Mouse (Mus musculus) heart, postnatal 36 days (tissue): Measurements from ENCODE around the gene Prkg1. TPM values are rescaled to one million over a fixed set of nuclear protein-coding genes. Genes with fewer than 3 reads are reported as not detected.
A peak's percentile ranks its signal among the peaks of the same experiment; 100 is the strongest.

Experiments used
- DNase-seq, 2 experiments: peaks; one replicate each; pipeline ENCODE4 v3.0.0; 2021 to 2022
- intact Hi-C: fragments of 180-260 bp; cut with DNase I; formaldehyde crosslinking; loops from one replicate; pipeline ENCODE4 v1.15.1; 2025
- total RNA-seq, 2 experiments: library from RNA; stranded (reverse); gene quantifications; 2 replicates each; pipeline ENCODE4 v1.2.3; 2021

Prkg1 gene
- total RNA-seq, 2 experiments from 2014 or later = 12.7 to 13.4 TPM

GRCm38 (mm10) chr19:31082662-31083429 lies 682.0 kb downstream of the Prkg1 start, which contains the start of gene Cstf2t:
TSS of gene Cstf2t (plus strand) at chr19:31082837.
- DNase-seq = peak; percentile 98 to 99
- intact Hi-C loops = loop anchor here (10.0 kb wide), 2 partner anchors 238 to 672 kb away; no protein-coding TSS in a partner anchor

DNA sequence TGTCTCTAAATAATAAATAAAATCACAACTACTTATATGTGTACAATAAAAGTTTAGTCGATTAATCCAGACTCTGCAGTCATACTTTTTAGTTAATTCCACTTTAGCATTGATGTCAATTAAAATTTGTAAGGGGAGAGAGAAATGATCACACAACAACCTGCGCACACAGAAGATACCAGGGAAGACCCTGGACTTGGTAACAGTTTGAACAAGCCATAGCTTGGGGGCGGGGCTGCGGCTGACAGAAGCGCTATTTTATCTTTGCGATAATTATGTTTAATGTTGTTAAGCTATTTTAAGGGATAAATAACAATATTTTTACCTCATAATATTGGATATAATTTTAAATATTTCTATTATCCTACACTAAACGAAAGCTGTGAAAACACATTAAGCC lies 682.6 kb downstream of the Prkg1 start:
- DNase-seq = no peak
- intact Hi-C loops = loop anchor here (10.0 kb wide), 2 partner anchors 237 to 673 kb away; no protein-coding TSS in a partner anchor

DNA sequence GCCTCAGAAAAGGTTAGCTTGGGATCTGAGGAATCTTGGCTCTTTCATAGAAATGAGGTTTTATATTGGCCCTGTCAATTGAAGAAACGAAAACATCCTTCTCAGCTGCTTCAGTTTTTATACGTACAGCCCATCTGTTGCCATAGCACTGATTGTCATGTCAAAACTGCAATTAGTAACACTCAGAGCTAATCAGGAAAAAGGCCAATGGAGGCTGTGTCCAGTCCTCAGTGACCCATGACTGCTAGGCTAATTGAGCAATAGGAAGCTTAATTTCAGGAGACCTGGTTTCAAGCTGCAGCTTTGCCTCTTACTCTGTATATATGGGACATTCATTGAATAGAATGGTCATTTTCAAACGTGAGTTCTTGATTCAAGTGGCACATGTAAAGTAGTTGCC lies 686.6 kb downstream of the Prkg1 start:
- no peak for DNase-seq
- intact Hi-C loops = no loop called here

DNA sequence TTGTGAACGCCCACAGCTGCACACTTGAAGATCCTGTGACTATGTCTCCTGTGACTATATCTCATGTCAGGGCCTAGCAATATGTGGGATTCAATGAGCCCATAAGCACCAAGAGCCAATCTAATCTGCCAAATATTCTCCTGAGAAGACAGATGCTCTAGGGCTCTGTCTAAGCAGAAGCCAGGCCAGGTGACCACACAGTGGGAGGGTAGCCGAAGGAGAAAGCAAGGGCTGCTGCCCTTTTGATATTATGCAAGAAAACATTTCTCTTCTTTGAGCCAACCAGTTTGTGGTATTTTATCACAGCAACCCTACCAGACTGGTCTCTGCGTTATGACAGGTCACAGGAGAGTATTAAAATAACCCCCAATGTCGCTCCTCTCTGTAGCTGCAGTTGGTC lies 688.7 kb downstream of the Prkg1 start:
- intact Hi-C loops = no loop called here

DNA sequence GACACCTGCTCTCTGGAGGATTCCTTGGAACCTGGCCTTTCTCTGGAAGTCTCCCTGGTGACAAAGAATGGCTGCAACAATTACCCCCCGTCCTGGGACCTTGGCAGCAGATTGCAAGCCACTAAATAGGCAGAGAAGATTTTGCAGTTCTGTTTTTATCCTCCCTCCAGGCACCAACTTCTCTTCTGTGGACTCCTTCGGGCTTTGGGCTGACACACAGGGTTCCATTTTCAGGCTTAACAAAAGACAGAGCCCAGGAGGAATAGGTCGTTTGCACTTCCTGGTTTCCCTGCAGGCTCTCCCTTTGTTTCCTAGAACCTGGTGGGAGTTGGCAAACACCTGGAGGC lies 690.1 kb downstream of the Prkg1 start:
- intact Hi-C loops = no loop called here
- peak; percentile 10 to 14 for DNase-seq

More for the DNA sequence above, 688.7 kb downstream of the Prkg1 start:
- no peak for DNase-seq

DNA sequence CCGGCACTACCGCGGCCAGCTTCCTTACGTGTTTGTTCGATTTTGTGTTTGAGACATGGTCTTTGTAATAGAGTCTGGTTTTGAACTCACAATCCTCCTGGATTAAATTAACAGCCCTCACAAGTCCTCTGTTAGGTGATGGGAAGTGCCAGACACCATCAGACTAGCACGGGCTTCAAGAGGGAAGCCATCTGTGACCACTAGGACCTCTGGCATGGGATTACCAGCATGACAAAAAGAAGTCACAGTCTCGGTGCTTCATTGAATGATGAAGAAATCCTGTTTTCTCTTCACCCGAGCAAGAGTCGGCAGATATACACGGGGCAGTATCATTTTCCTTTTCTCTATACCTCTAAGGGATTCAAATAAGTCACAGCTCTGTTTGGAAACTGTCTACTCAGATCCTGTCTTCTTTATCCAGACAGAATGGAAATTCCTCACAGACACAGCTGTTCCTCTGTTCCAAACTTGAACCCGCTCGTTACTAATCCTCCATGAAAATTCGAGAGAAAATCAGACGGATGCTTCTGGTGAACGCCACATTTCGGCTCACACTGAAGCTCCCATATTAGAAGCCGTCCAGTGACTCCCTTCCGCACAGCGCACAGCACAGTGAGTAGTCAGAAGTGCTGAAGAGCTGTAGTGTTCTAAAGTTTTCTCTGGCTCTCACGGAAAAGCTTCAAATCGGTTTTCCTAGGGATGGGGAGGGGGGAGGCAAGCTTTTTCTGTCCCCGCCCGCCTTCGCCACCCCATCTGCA lies 690.7 kb downstream of the Prkg1 start:
- intact Hi-C loops = no loop called here
- DNase-seq = peak in 1 of 2 experiments; percentile 11

GRCm38 (mm10) chr19:31065206-31065781 lies 699.5 kb downstream of the Prkg1 start:
- DNase-seq = peak; percentile 16 to 23
- intact Hi-C loops = no loop called here

- peak in 1 of 2 experiments; percentile 13 for DNase-seq
- intact Hi-C loops = no loop called here
Measured at GRCm38 (mm10) chr19:31064740-31065139, 700.1 kb downstream of the Prkg1 start.

GRCm38 (mm10) chr19:31046601-31047000 lies 718.2 kb downstream of the Prkg1 start:
- intact Hi-C loops = no loop called here
- DNase-seq = no peak

GRCm38 (mm10) chr19:31040948-31041847 lies 723.6 kb downstream of the Prkg1 start:
- intact Hi-C loops = no loop called here
- DNase-seq = no peak

- DNase-seq = no peak
- intact Hi-C loops = no loop called here
Measured at GRCm38 (mm10) chr19:31038951-31039350, 725.9 kb downstream of the Prkg1 start.

GRCm38 (mm10) chr19:31031596-31031995 lies 733.2 kb downstream of the Prkg1 start:
- intact Hi-C loops = no loop called here
- no peak for DNase-seq

- no peak for DNase-seq
Measured at GRCm38 (mm10) chr19:31026797-31027196, 738.0 kb downstream of the Prkg1 start.

DNA sequence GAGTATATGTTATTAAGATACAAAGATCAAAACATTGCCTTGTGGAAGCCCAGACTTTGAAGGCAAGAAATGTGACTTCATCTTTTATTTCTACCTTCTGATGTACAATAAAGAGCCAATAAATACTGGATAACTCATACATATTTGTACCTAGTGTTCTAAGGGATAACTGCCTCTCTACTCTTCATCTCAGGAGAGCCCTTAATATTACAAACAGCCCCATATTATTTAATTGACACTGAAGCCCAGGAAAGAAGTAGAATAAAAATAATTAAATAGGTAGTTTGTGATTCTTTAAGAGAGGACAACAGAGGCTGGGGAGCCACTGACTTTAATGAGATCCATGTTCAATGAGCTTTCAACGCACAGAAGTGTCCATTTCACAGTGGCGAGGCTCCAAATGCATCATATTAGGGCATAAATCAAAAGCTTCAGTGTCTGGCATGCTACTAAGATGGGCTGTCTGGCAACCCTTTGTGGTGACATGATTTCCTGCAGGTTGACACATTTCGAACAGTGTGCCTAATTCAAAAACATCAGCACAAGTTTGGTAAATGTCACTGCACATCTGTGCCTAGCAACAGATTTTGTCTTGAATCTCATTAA lies 753.2 kb downstream of the Prkg1 start:
- intact Hi-C loops = no loop called here
- no peak for DNase-seq

More at GRCm38 (mm10) chr19:31026797-31027196, 738.0 kb downstream of the Prkg1 start:
- intact Hi-C loops = no loop called here

DNA sequence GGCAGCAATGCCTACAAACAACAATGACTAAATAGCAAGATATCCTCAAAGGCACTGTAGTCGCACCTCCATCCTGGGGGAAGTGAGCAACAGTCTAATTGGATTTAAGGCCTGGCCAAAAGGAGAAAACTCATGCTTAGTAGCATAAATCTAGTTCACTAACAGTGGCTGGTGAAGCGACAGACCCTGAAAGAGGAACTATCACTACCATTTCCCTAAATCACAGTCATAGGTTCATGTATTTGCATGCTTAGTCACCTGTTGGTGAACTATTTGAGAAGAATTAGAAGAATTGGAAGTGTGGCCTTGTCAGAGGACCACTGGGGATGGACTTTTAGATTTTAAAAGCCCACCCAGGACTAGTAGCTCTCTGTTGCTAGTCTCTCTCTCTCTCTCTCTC lies 766.3 kb downstream of the Prkg1 start:
- DNase-seq = no peak
- intact Hi-C loops = no loop called here

- DNase-seq = no peak
- intact Hi-C loops = no loop called here
Measured at GRCm38 (mm10) chr19:30990390-30990789, 774.4 kb downstream of the Prkg1 start.

DNA sequence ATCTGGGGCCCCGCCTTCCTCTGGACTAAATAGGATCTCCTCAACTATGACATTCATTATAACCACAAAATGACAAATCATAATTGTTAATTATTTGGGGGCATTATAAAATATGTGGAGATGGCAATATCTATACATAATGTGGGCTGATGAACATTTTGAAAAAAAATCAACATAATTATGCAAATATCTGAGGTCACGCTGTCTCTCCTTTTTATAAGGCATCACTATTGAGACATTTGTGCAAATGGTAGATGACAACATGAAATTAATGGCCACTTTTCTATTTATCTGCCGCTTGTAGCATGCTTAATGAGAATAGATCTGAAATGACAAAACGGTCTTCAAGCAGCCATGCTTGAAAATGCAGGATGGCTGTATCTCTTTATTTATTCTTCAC lies 782.4 kb downstream of the Prkg1 start:
- no peak for DNase-seq
- intact Hi-C loops = no loop called here

DNA sequence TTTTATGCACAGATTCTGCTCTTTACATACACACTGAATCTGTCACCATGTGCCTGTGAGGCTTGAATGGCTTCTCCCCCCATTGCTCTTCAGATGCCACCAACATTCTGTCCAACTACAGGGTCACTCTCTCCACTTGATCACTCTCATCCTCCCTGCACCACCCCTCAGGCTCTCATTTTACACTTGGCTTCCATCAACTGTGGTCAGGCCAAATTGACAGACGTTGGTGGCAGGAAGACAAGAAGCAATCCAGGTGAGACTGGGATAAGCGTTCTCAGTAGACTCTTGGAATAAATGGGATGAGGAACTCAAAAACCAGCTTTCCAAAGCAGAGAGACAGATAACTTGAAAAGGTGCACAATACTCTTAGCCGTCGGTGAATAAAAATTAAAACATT lies 786.7 kb downstream of the Prkg1 start:
- intact Hi-C loops = no loop called here
- no peak for DNase-seq

DNA sequence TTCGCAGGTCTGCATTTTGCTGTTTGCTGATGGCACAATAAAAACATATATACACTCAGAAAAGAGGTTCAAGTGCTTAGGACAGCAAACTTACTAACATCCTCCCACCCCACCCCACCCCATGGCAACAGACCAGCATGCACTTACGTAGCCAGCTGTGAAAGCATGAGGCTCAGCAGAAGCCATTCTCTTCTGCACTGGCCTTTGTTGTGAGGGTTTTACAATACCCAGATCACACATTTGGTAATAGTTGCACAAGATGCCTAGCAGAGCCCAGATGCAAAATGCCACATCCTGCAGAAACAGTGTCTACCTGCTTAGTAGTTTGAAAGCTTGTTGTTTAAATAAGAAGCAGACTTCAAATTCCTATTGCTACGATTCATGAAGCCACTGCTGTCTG lies 814.2 kb downstream of the Prkg1 start:
- intact Hi-C loops = no loop called here
- no peak for DNase-seq

- intact Hi-C loops = no loop called here
- DNase-seq = no peak
Measured at GRCm38 (mm10) chr19:30948202-30948601, 816.6 kb downstream of the Prkg1 start.
